Mouse (Mus musculus): ENCODE measurements around the gene Slc15a1.

The Slc15a1 gene

DNA sequence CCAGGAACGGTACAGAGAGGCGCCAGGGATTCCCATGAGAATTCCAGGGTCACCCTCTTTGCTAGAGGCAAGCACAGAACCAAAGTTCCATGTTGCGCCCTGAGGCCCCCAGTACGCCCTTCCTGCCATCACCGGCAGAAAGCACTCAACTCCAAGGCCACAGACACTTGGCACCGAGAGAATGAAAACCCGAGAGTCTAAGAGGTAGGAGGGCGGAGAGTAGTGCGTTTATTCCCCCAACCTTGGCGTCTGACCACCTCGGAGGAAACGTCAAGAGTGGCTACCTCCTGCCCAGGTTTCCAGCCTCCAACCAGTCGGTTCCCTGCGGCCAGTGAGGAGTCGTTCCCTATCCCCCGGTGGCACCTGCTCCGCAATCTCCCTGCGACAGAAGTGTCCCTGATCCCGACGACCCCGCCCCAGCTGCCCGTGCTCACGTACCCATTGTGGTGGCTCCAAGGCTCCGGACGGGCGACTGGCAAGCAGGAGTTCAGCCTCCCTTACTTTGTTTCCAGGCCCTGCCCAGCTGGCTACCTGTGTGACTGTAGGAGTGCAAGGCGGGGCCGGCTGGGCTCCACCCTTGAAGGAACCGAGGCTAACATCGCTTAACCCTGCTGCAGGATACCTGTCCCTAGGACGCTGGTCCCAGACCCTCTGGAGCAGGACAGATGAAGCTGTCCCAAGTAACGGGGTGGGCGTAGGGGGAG, at the start of gene Slc15a1:
Gene Slc15a1, minus strand, starts transcription at position 472 of the 704 bp plus-strand sequence.
- DNase-seq (ENCODE audit: low spot score) = peak; percentile 37

DNA sequence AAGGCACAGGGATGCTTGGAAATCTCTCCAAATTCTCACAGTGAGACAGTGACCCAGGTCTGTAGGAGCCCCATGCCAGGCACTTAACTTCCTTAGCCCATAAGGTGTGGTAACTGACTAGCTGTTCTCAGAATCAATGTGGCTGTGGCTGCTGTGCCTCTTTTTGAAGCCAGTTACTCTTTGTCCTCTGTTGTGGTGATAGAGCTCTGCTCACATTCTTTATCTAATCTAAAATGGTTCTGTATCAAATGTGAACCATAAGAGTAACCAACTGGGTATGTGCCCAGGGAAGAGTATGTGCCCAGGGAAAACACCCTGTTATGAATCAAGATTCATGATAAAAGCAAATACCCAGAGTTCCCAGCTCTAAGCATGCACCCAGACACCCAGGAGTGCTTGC, 48.7 kb upstream of the Slc15a1 start:
- DNase-seq (ENCODE audit: low spot score) = no peak

DNA sequence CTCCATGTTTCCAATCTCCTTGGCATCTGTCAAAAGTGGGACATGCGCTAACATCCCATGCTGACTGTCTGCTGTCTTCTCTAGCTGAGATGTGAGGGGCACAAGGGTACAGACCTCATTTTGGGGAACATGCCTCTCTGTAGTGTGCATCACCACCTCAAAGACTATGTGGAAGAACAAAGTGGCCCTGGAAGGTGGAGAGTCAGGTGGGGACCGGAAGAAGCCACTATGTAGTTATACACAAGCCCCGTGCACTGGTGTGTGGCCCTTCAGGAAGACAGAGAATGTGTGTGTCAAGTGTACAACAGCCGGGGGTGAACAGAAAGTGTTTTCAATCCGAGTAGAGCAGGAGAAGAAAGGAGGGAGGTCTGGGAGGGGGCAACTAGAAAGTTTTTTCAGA, 47.5 kb upstream of the Slc15a1 start:
- no peak for DNase-seq (ENCODE audit: low spot score)

DNA sequence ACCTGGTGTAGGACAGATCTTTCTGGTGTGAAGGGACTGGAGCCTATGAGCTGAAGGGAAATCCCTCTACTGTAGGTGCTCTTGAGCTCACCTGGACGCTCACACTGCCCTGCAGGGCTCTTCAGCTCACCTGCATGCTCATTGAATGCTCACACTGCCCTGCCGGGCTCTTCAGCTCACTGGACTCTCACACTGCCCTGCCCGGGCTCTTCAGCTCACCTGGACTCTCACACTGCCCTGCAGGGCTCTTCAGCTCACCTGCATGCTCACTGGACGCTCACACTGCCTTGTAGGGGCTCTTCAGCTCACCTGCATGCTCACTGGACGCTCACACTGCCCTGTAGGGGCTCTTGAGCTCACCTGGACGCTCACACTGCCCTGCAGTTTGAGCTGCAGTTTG, 44.8 kb upstream of the Slc15a1 start:
- DNase-seq (ENCODE audit: low spot score) = no peak

DNA sequence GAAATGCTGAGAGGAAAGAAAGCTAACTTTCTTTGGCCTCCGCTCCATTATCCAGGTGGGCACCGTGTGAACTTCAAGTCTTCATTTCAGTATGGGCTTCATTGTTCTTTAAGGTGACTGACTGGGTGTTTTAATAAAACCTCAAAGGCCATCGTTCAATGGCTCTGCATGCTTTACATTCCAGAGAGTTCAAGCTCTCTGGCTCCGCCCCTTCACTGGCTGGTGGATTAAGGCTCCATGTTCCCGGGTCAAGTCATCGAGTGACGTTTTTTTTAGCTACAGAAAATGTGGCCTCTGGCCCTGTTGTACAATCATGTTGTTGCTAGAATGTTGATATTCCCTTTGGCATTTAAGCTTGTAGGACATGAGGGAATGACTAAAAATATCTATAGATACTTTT, 42.7 kb upstream of the Slc15a1 start:
- DNase-seq (ENCODE audit: low spot score) = no peak

DNA sequence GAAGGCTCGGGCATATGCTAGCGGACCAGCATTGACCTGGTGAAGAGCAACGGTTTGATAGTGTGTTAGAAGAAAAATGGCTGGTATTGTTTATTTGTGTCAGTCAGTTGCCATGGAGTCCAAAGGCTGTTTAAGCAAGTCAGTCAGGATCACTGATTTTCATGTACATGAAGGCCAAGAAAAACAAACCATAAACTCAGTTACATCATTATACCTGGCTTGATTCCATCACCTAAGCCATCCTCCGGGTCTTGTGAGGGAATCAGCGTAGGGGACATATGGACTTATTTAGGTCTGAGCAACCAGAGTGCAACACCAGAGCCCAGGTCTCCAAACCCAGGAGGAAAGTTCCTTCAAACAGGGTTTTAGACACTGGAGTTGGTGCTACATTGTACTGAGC, 41.6 kb upstream of the Slc15a1 start:
- no peak for DNase-seq (ENCODE audit: low spot score)

DNA sequence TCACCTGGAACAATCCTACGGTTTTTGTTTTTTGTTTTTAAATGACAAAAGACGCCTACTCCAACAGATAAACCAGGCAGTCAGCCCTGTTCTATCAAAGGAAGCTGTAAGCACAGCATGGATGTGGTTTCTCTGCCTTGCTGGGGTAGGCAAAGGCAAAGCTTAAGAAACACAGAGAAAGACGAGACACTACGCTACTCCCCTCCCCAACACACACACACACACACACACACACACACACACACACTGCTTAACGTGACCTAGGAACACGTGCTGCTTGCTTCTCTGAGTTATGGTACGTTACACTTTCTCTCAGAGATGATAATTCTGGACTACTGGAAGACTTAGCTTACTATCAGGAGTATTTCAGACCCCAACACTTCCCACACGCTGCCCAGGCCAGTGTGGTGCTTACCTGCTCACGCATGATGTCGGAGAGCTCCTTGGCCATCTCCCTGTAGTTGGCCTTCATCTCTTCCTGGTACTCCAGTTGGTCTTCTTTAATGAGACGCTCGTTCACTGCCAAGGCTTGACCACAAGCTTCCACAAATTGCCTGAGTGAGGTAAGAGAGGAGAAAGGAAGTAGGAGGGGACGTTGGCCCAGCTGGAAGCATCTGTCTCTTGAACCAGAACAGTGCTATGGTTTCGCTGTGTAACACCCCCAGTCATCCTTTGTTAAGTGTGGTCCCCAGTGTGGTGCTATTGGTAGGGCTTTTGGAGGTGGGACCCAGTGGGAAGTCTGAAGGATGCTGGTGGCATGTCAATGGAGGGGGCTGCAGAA, 40.7 kb upstream of the Slc15a1 start:
- no peak for DNase-seq (ENCODE audit: low spot score)

DNA sequence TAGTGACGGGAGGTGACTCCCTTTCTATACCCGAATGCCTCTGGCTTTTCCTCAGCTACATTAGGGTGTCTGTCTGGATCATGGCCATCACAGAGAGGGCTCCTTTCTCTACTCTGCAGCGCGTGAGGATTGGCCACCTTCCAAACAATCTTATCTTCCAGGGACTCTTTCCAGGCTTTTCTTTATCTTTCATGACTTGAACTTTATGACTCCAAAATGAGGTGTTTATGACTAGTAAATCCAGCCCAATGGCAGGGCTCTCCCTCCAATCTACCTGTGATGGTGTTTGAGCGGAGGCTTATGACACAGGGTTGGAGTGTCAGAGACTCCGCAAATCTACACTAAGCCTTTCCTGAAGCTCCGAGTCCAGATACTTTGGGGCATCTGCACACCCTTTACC, 36.2 kb upstream of the Slc15a1 start:
- no peak for DNase-seq (ENCODE audit: low spot score)

DNA sequence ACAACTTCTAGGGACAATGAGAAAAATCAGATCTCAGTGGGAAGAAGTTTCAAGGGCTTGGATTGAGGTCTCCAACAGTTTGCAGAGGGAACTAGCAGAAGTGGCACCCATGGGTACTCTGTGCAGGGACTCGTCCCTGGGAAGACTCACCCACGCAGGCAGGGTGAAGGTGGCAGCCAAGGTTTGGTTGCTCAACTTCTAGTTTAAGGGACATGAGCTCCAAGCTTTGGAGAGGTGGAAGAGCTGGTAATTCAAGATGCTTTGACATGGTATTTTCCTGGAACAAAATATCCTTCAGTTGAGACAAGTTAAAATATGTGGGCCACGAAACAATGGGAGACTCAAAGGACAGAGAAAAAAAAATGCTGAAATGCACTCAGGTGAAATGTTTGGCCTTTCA, 29.4 kb upstream of the Slc15a1 start:
- no peak for DNase-seq (ENCODE audit: low spot score)

DNA sequence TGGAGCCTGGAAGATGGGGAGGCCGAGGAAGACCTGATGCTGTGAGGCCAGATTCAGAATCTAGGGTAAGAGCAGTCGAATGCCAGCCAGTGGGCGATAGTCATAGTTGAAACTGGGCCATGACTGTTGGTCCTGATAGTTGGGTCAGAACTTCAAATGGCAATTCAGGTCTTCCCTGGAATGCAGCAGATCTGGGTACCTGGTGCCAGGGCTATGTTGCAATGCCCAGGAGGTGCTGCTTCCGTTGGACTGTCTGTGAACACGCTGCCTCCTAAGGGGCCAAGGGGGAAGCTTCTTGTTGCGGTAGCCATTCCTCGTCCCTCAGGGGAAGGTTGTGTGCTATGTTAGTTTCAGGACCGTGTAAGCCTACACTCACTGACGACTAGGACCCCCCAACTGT, 25.8 kb upstream of the Slc15a1 start:
- no peak for DNase-seq (ENCODE audit: low spot score)

DNA sequence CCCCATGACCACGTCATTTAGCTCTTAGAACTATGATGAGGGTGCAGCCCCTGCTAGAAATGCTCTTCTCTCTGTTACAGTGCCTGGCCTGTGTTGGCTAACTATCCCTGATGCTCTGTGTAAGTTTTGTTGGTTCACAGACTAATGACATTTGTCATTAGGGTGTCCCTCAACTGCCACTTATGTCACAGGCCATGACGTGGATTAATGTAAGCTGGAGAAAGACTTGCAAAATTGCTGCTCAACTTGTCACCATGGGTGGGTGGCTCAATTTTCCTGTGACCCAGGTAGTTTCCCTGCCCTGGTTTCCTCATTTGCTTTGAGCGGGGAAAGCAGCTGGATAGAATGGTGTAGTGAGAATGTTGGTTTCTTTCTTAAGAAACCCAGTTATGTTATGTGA, 22.8 kb upstream of the Slc15a1 start:
- no peak for DNase-seq (ENCODE audit: low spot score)

DNA sequence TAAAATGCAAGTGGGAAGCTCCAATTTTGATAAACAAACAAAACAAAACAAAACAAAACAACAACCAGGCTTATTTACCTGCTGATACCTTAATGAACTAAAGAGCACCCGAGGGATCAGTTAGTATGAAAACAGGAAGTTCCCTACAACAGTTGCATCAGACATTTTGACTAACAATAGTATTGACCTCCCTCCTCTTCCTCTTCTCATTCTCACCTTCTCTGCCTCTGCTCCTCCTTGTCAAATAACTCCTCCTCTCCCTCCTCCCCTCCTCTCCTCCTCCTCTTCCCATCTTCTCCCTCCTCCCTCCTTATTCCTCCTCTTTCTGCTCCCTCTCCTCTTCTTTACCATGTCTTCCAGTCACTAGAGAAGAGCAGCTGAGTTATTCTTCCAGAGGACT, 22.1 kb upstream of the Slc15a1 start:
- no peak for DNase-seq (ENCODE audit: low spot score)

DNA sequence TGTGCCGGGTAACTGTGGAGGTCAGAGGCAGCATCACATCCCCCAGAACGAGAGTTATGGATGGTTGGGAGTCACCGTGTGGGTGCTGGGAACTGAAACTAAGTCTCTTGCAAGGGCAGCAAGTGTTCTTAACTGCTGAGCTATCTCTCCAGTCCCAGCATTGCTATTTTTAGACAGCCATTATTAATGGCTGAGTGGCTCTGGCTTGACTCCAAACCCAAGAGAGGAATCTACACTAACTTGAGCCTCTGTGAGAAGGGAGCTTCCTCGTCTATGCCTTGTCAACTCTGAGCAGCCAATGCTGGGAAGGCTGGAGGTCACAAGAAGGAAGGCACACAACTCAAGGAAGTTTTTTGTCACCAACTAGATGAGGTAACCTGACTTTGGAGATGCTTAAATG, 16.7 kb upstream of the Slc15a1 start:
- no peak for DNase-seq (ENCODE audit: low spot score)

DNA sequence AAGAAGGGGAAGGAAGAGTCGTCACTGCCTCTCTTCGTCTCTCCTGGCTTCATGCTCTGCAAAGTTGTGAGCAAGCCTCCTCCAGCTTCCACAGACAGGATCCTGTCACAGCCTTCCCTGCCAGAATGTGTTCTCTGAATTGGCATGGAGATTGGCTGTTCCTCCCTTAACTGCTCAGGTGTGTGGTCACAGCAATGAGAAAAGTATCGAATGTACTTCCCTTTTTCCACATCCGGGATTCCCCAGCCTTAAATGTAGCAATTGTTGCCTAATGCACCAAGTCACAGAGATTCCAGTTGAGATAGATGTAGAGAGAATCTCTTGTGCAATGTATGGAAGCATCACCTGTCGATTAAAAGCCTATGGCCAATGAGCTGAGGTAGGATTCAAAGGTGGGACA, 11.8 kb upstream of the Slc15a1 start:
- DNase-seq (ENCODE audit: low spot score) = no peak

DNA sequence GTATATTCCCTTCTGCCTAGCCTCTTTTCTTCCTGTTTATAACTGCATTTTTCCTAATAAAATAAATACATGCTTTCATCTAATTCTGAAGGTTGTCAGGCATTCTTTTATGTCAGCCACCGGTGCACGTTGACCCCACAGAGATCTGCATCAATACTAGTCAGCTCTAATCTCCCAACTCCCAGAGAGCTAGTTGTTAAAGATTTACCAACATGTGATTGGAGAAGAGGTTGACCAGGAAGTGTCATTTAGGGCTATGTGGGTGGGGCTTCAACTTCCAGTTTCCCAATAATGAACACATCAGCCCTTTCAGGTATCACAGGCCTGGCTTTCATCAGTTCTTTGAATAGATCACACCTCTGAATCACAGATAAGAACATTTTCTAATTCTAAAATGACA, 3.9 kb upstream of the Slc15a1 start:
- DNase-seq (ENCODE audit: low spot score) = no peak

DNA sequence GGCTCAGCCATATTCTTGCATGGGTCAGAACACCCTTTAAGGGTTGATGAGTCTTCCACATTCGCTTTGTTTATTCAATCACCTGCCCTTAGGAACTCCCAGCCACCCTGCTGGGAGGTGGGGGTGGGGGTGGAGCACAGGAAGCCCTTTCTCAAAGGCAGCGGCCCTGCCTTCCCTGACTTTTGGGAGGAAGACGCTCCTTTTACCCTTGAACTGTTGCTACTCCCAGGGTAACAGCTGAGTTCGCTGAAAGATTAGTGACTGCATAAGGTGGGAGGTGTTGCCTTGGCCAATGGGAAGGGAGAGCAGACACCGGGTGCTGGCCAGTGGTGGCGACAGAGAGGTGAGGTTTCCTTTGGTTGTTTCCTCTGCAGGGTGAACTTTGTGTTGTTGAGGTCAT, 1.3 kb upstream of the Slc15a1 start:
- DNase-seq (ENCODE audit: low spot score) = no peak

DNA sequence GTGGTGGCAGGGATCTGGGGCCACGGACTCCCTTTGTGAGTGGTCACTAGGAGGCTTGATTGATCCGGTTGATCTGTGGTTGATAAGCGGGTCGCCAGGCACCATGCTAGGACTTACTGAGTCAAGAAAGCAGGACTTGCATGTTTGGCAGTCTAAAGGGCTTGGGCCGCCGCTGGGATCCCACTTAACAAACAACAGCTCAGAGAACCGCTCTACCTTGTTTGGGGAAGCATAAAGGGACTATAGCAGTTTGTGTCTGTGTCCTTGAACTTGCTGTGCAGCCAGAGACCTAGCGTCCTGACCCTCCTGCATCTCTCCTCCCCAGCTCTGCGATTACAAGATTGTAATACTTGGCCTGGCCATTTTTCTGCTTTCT, 421 bp upstream of the Slc15a1 start:
- no peak for DNase-seq (ENCODE audit: low spot score)

DNA sequence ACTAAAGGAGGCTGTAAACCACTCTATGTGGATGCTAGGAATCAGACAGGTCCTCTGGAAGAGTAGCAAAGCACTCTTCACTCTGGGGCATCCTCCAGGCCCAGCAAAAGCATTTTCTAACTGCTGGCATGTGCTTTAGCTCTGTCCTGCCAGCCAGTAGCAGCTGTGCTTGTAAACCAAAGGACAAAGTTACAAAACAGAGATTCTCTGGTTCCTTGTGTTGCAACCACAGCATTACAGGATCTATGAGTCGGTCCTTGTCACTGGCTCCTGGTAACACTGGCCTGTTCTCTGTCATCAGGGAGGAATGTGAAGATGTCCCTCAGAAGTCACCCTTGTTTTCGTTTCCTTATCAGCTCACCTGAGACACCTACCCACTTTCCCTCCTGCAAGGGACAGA, 4.5 kb downstream of the Slc15a1 start:
- DNase-seq (ENCODE audit: low spot score) = no peak

DNA sequence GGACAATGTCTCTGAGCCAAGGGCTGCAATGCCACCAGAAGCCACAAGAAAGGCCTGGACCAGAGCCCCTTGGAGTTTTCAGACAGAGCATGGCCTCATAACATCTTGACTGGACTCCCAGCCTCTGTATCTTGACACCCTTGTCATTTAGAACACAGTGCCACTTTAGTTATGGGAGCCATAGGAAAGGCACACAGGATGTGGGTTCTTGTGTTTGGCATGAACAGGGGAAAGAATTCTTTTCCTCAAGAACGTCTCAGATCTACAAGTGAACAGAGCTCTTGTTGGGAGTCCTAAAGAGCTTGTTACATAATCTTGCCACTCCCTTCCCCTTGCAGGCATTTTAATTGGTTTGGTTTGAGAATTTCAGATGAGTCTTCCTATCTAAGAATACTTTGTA, 5.3 kb downstream of the Slc15a1 start:
- DNase-seq (ENCODE audit: low spot score) = no peak

DNA sequence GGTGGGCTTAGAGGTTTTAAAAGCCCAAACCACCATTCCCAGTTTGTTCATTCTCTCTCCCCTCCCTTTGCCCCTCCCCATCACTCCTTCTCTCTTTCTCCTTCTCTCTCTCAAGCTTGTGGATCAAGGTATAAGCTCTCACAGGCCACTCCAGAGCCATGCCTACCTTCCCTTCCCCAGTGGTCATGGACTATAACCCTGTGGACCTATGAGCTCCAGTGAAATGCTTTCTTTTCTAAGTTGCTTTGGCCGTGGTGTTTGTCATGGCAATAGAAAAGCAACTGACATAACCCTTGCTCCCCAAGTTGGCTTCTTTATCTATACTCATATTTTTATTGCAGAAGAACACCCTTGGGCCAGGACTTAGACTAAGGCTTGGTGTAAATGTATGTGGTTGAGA, 7.3 kb downstream of the Slc15a1 start:
- no peak for DNase-seq (ENCODE audit: low spot score)

DNA sequence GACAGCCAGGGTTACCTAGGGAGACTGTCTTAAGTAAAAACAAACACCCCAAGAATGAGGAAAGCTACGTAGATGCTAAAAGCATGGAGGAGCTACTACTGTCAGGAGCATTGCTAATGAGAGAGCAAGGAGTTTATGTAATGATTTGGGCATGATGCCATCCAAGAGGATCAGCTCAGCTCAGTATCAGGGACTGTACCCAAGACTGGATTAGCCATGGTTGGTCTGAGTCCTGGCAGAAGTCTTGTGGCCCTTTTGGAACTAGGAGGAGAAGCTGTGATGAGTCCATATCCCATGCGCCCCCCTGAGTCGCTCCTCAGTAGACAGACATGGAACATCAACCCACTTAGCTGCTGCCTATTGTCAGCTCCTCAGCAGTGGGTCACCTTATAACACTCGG, 9.3 kb downstream of the Slc15a1 start:
- DNase-seq (ENCODE audit: low spot score) = no peak

DNA sequence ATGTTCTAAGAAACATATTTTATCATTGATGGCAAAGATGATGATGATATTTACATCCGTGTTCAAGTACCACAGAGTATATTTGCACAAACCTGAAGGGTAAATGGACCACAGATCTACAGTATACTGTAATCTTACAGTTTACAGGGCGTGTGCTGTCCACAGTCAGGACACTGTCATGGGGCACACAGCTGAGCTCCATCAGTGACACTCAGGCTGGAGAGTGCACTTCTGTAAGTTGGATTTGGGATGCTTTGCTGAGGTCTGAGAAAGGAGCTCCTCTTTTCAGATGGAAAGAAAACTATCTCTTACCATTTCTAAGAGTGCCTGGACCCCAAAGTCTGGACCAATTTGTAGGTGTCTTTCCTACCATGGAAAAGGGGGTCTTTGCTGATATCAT, 9.9 kb downstream of the Slc15a1 start:
- DNase-seq (ENCODE audit: low spot score) = no peak

DNA sequence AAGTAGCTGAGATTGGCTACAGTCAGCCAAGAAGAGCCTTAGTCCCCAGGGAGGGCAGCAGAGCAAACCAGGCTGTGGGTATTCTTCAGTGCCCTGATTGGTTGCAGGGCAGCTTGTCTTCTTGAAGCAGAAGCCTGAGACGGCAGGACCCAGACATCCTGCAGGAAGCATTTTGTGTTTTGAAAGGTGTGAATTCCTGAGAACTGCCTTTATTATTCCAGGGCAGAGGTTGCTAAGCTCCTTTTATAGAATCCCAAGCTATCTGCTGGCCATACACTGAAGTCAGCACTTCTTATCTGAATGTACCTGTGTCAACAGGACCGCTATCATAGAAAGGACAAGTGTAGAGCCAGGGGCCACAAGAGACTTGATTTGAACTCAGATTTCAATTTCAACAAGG, 10.8 kb downstream of the Slc15a1 start:
- DNase-seq (ENCODE audit: low spot score) = no peak

DNA sequence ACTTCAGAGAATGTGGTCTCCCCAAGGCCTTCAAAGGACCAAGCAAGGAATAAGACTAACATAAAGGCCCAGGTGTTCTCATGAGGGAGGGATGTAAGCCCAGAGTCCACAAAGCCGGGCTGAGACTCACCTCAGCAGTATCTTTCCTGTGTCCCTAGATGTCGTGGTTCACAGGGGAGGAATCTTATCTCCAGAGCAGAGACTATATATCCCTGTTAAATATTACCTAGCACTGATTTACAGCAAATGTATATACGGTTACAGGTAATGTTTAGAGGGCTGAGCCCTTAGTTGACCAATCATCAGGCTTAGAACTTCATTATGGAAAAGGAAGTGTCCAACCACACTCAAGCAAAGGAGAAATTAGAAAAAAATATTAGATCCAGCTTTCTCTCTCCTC, 11.3 kb downstream of the Slc15a1 start:
- DNase-seq (ENCODE audit: low spot score) = no peak
